8 mouse cellular contexts compared by ENCODE assay signal in genomic region chr7:12998851-12999250, GRCm38 (mm10). TPM values are rescaled to one million over a fixed set of nuclear protein-coding genes. Genes with fewer than 3 reads are reported as not detected.
DNase-seq lines count a peak whose midpoint lies in the region; ATAC-seq and TF ChIP-seq lines count a peak whose summit lies in the region.

Trim28 (plus strand) TSS chr7:12999114.

- DNase-seq in left cerebral cortex, adult 2 months (ENCODE audit: extremely low spot score in 1 of 2, low spot score in 2 of 2), result no peak
- no peak for DNase-seq in left cerebral cortex, adult 11 months (ENCODE audit: low spot score)
- DNase-seq in left cerebral cortex, adult 8-10 months (ENCODE audit: low spot score in 2 of 2), result no peak
- DNase-seq in midbrain, postnatal 0 days (ENCODE audit: low spot score), result no peak
- DNase-seq in frontal cortex, postnatal 14 days (ENCODE audit: low spot score in 2 of 2), result no peak
- DNase-seq in cerebellum, adult 8-10 months, result no peak

- no peaks in the 10 kb centered on the region for H3K4me1 ChIP-seq in cortical plate, adult 2 months (ENCODE audit: control insufficient read depth, insufficient read depth, low read length)
- no peaks in the 10 kb centered on the region for H3K4me1 ChIP-seq in heart, embryonic 11.5 days (ENCODE audit: control insufficient read depth, insufficient read depth, low read length)
- H3K4me1 ChIP-seq in midbrain, postnatal 0 days (ENCODE audit: insufficient read depth, low read length), result no peaks in the 10 kb centered on the region

- H3K9ac ChIP-seq in heart, embryonic 11.5 days (ENCODE audit: low read depth, low read length), result no peak within 1 kb of the TSS
- H3K9ac ChIP-seq in midbrain, postnatal 0 days (replicated peaks; ENCODE audit: low read length, poor library complexity, severe bottlenecking), result no peak within 1 kb of the TSS

- TF ChIP-seq POLR2A in cortical plate, adult 2 months (IDR thresholded peaks at IDR 0.05; ENCODE audit: extremely low read depth, insufficient read depth, low read length), result no peak

- H3K36me3 ChIP-seq in heart, embryonic 11.5 days (ENCODE audit: control insufficient read depth, insufficient read depth, low read length), result no peaks in the 10 kb centered on the region
- no peaks in the 10 kb centered on the region for H3K36me3 ChIP-seq in midbrain, postnatal 0 days (ENCODE audit: insufficient read depth, low read length)

- H3K27me3 ChIP-seq in heart, embryonic 11.5 days (ENCODE audit: control insufficient read depth, insufficient read depth, low read length), result no peaks in the 10 kb centered on the region
- H3K27me3 ChIP-seq in midbrain, postnatal 0 days (ENCODE audit: insufficient read depth, low read length), result no peaks in the 10 kb centered on the region

- no peak for TF ChIP-seq CTCF in left cerebral cortex, adult 2 months (IDR thresholded peaks at IDR 0.05)
- TF ChIP-seq CTCF in cortical plate, adult 2 months (IDR thresholded peaks at IDR 0.05; ENCODE audit: extremely low read depth, insufficient read depth, low read length), result no peak
- no peak for TF ChIP-seq CTCF in midbrain, postnatal 0 days (IDR thresholded peaks at IDR 0.05)

- no peak within 1 kb of the TSS for H3K27ac ChIP-seq in left cerebral cortex, adult 2 months
- H3K27ac ChIP-seq in cortical plate, adult 2 months (ENCODE audit: insufficient read depth, low read length), result no peak within 1 kb of the TSS
- no peak within 1 kb of the TSS for H3K27ac ChIP-seq in heart, embryonic 11.5 days (ENCODE audit: low read depth, low read length)
- H3K27ac ChIP-seq in midbrain, postnatal 0 days (ENCODE audit: low read depth, low read length), result no peak within 1 kb of the TSS

- 70% methylated on average over 3 of the region's 3 CpGs for WGBS in heart, embryonic 11.5 days (ENCODE audit: insufficient replicate concordance)
- WGBS in midbrain, postnatal 0 days, result 83% methylated on average over 3 of the region's 3 CpGs

- H3K4me2 ChIP-seq in heart, embryonic 11.5 days, result no peak within 1 kb of the TSS
- H3K4me2 ChIP-seq in midbrain, postnatal 0 days (ENCODE audit: low read depth, low read length, poor library complexity, severe bottlenecking), result no peak within 1 kb of the TSS

- intact Hi-C loops in left cerebral cortex, adult 2 months (cut with DNase I), result no loop called here

- H3K9me3 ChIP-seq in heart, embryonic 11.5 days (replicated peaks; ENCODE audit: control insufficient read depth, low read length), result no peaks in the 10 kb centered on the region
- no peaks in the 10 kb centered on the region for H3K9me3 ChIP-seq in midbrain, postnatal 0 days (ENCODE audit: low read length)

- no peak for ATAC-seq in heart, embryonic 11.5 days (replicated peaks; ENCODE audit: insufficient number of reproducible peaks, low FRiP score, low TSS enrichment)
- no peak for ATAC-seq in midbrain, postnatal 0 days (ENCODE audit: low FRiP score)

- H3K4me3 ChIP-seq in left cerebral cortex, adult 2 months, result no peak within 1 kb of the TSS
- no peak within 1 kb of the TSS for H3K4me3 ChIP-seq in cortical plate, adult 2 months (ENCODE audit: insufficient read depth, low read length)
- no peak within 1 kb of the TSS for H3K4me3 ChIP-seq in heart, embryonic 11.5 days (ENCODE audit: low read depth, low read length)
- H3K4me3 ChIP-seq in midbrain, postnatal 0 days (ENCODE audit: low read depth, low read length), result no peak within 1 kb of the TSS

RNA-seq across cellular contexts. Expression of gene Trim28, which starts in this region (rescaled TPM):
- 100 to 1,000 TPM; 220 to 221 TPM for total RNA-seq in left cerebral cortex, adult 2 months (2021)
- 225 and 226 TPM in 2 replicates for polyA plus RNA-seq in cortical plate, adult 2 months (2012; rRNA removed)
- polyA plus RNA-seq in heart, embryonic 11.5 days (2014; fragmentation: Nextera tagmentation; extraction: Ambion mirVana), result 252 and 256 TPM in 2 replicates
- 100 to 1,000 TPM; 218 to 241 (median 229) TPM for total RNA-seq in left cerebral cortex, adult 8-10 months (2022)
- 467 and 650 TPM in 2 replicates for total RNA-seq in midbrain, postnatal 0 days (2014; rRNA removed)
- 187 and 190 TPM in 2 replicates for polyA plus RNA-seq in midbrain, postnatal 0 days (2015; fragmentation: Nextera tagmentation; extraction: Ambion mirVana)
